ENCODE assay signal across 8 mouse cellular contexts in genomic region chr6:147092136-147092535, GRCm38 (mm10). TPM values are rescaled to one million over a fixed set of nuclear protein-coding genes. Genes with fewer than 3 reads are reported as not detected.
A peak's percentile ranks its signal among the peaks of the same experiment; 100 is the strongest.
DNase-seq lines count a peak whose midpoint lies in the region; ATAC-seq and TF ChIP-seq lines count a peak whose summit lies in the region.

No protein-coding gene starts in this region.

- no peaks in the 10 kb centered on the region for H3K27me3 ChIP-seq in embryonic facial prominence, embryonic 12.5 days
- H3K27me3 ChIP-seq in limb, embryonic 14.5 days (ENCODE audit: control insufficient read depth, insufficient read depth, low read length) = no peaks in the 10 kb centered on the region
- H3K27me3 ChIP-seq in midbrain, postnatal 0 days (ENCODE audit: insufficient read depth, low read length) = no peaks in the 10 kb centered on the region

- TF ChIP-seq POLR2A in limb, embryonic 14.5 days (IDR thresholded peaks at IDR 0.05; ENCODE audit: borderline replicate concordance, extremely low read depth, insufficient read depth, insufficient read length) = no peak

- peak; percentile 45 for DNase-seq in 416B (ENCODE audit: low read depth)
- DNase-seq in adrenal gland, postnatal 14 days = peak; percentile 79
- peak; percentile 58 to 67 for DNase-seq in heart, adult 18-20 months
- DNase-seq in kidney, adult 18-20 months = peak; percentile 59
- no peak for DNase-seq in limb, embryonic 14.5 days (ENCODE audit: low spot score)
- DNase-seq in midbrain, postnatal 0 days (ENCODE audit: low spot score) = peak; percentile 60
- peak; percentile 41 for DNase-seq in urinary bladder, postnatal 14 days (ENCODE audit: low spot score)

- H3K9me3 ChIP-seq in embryonic facial prominence, embryonic 12.5 days = no peaks in the 10 kb centered on the region
- H3K9me3 ChIP-seq in limb, embryonic 14.5 days (ENCODE audit: control insufficient read depth, low read length) = no peaks in the 10 kb centered on the region
- H3K9me3 ChIP-seq in midbrain, postnatal 0 days (ENCODE audit: low read length) = no peaks in the 10 kb centered on the region

- peak overlapping the region; percentile 99 for H3K4me2 ChIP-seq in embryonic facial prominence, embryonic 12.5 days (replicated peaks)
- peak overlapping the region; percentile 98 for H3K4me2 ChIP-seq in limb, embryonic 14.5 days (replicated peaks; ENCODE audit: low read depth, low read length, severe bottlenecking)
- H3K4me2 ChIP-seq in midbrain, postnatal 0 days (ENCODE audit: low read depth, low read length, poor library complexity, severe bottlenecking) = peak overlapping the region; percentile 98

- 4% methylated on average over 15 of the region's 15 CpGs for WGBS in embryonic facial prominence, embryonic 12.5 days
- WGBS in limb, embryonic 14.5 days = 2% methylated on average over 15 of the region's 15 CpGs
- WGBS in midbrain, postnatal 0 days = 1% methylated on average over 15 of the region's 15 CpGs

- peak overlapping the region; percentile 91 for H3K4me3 ChIP-seq in embryonic facial prominence, embryonic 12.5 days
- peak overlapping the region; percentile 85 for H3K4me3 ChIP-seq in limb, embryonic 14.5 days (replicated peaks; ENCODE audit: low read length)
- peak overlapping the region; percentile 83 for H3K4me3 ChIP-seq in midbrain, postnatal 0 days (ENCODE audit: low read depth, low read length)

- peak overlapping the region; percentile 90 for H3K9ac ChIP-seq in embryonic facial prominence, embryonic 12.5 days
- H3K9ac ChIP-seq in limb, embryonic 14.5 days (ENCODE audit: low read depth, low read length, severe bottlenecking) = peak overlapping the region; percentile 90
- peak overlapping the region; percentile 96 for H3K9ac ChIP-seq in midbrain, postnatal 0 days (replicated peaks; ENCODE audit: low read length, poor library complexity, severe bottlenecking)

- H3K4me1 ChIP-seq in embryonic facial prominence, embryonic 12.5 days = peaks cover 26% of the 10 kb centered on the region
- peaks cover 15% of the 10 kb centered on the region for H3K4me1 ChIP-seq in limb, embryonic 14.5 days (ENCODE audit: control insufficient read depth, insufficient read depth, low read length)
- peaks cover 7% of the 10 kb centered on the region; the same call in 1 of the 2 replicates for H3K4me1 ChIP-seq in midbrain, postnatal 0 days (ENCODE audit: insufficient read depth, low read length)

- H3K36me3 ChIP-seq in embryonic facial prominence, embryonic 12.5 days = peaks cover 13% of the 10 kb centered on the region; the same call in 1 of the 2 replicates
- peaks cover 11% of the 10 kb centered on the region for H3K36me3 ChIP-seq in limb, embryonic 14.5 days (ENCODE audit: control insufficient read depth, insufficient read depth, low read length)
- no peaks in the 10 kb centered on the region for H3K36me3 ChIP-seq in midbrain, postnatal 0 days (ENCODE audit: insufficient read depth, low read length)

- ATAC-seq in embryonic facial prominence, embryonic 12.5 days (ENCODE audit: insufficient number of reproducible peaks, insufficient read depth, low FRiP score, low TSS enrichment) = peak; percentile 29; the same call in 1 of the 2 replicates
- ATAC-seq in limb, embryonic 14.5 days (ENCODE audit: low FRiP score, low read depth) = no peak
- peak; percentile 4; the same call in 1 of the 2 replicates for ATAC-seq in midbrain, postnatal 0 days (ENCODE audit: low FRiP score)

- TF ChIP-seq CTCF in midbrain, postnatal 0 days (IDR thresholded peaks at IDR 0.05) = no peak

- 0 out of 2 replicates have a peak overlapping the region, but pooled peaks have one; percentile 85 for H3K27ac ChIP-seq in embryonic facial prominence, embryonic 12.5 days
- H3K27ac ChIP-seq in limb, embryonic 14.5 days (replicated peaks; ENCODE audit: low read depth, low read length) = no peak overlapping the region; the same call in 1 of the 2 replicates
- H3K27ac ChIP-seq in midbrain, postnatal 0 days (ENCODE audit: low read depth, low read length) = peak overlapping the region; percentile 94

RNA-seq across cellular contexts. Expression of gene Klhl42, which starts 1.0 kb away (rescaled TPM):
- total RNA-seq in adrenal gland, postnatal 14 days (2021) = 22.1 and 24.7 TPM in 2 replicates
- 11.1 and 11.5 TPM in 2 replicates for polyA plus RNA-seq in embryonic facial prominence, embryonic 12.5 days (2016; fragmentation: Nextera tagmentation; extraction: Ambion mirVana)
- 1 to 10 TPM; 4.2 to 5.0 TPM for total RNA-seq in heart, adult 18-20 months (2021)
- polyA plus RNA-seq in limb, embryonic 14.5 days (2012; rRNA removed) = 10.4 and 12.6 TPM in 2 replicates
- polyA plus RNA-seq in limb, embryonic 14.5 days (2014; fragmentation: Nextera tagmentation; extraction: Ambion mirVana) = 16.5 and 16.9 TPM in 2 replicates
- 26.0 and 32.5 TPM in 2 replicates for total RNA-seq in midbrain, postnatal 0 days (2014; rRNA removed)
- polyA plus RNA-seq in midbrain, postnatal 0 days (2015; fragmentation: Nextera tagmentation; extraction: Ambion mirVana) = 6.4 and 6.5 TPM in 2 replicates

RNA-seq across cellular contexts. Expression of gene Mansc4, which starts 5.3 kb away (rescaled TPM):
- 0.52 TPM in 1 of 2 replicates, not detected in the other for total RNA-seq in adrenal gland, postnatal 14 days (2021)
- 2.7 and 3.2 TPM in 2 replicates for polyA plus RNA-seq in embryonic facial prominence, embryonic 12.5 days (2016; fragmentation: Nextera tagmentation; extraction: Ambion mirVana)
- total RNA-seq in heart, adult 18-20 months (2021) = not detected
- polyA plus RNA-seq in limb, embryonic 14.5 days (2012; rRNA removed) = 0.44 and 0.68 TPM in 2 replicates
- polyA plus RNA-seq in limb, embryonic 14.5 days (2014; fragmentation: Nextera tagmentation; extraction: Ambion mirVana) = 1.0 and 1.4 TPM in 2 replicates
- 0.57 and 1.9 TPM in 2 replicates for total RNA-seq in midbrain, postnatal 0 days (2014; rRNA removed)
- 1.4 TPM in 2 replicates for polyA plus RNA-seq in midbrain, postnatal 0 days (2015; fragmentation: Nextera tagmentation; extraction: Ambion mirVana)

RNA-seq across cellular contexts. Expression of gene Mrps35, which starts 49.6 kb away (rescaled TPM):
- total RNA-seq in adrenal gland, postnatal 14 days (2021) = 143 and 152 TPM in 2 replicates
- 92.0 and 94.8 TPM in 2 replicates for polyA plus RNA-seq in embryonic facial prominence, embryonic 12.5 days (2016; fragmentation: Nextera tagmentation; extraction: Ambion mirVana)
- 100 to 1,000 TPM; 170 to 189 TPM for total RNA-seq in heart, adult 18-20 months (2021)
- 17.3 and 33.4 TPM in 2 replicates for polyA plus RNA-seq in limb, embryonic 14.5 days (2012; rRNA removed)
- 93.2 and 104 TPM in 2 replicates for polyA plus RNA-seq in limb, embryonic 14.5 days (2014; fragmentation: Nextera tagmentation; extraction: Ambion mirVana)
- total RNA-seq in midbrain, postnatal 0 days (2014; rRNA removed) = 8.9 and 9.4 TPM in 2 replicates
- polyA plus RNA-seq in midbrain, postnatal 0 days (2015; fragmentation: Nextera tagmentation; extraction: Ambion mirVana) = 61.0 and 72.6 TPM in 2 replicates

RNA-seq across cellular contexts. Expression of gene Rep15, which starts 59.8 kb away (rescaled TPM):
- total RNA-seq in adrenal gland, postnatal 14 days (2021) = 1.1 and 1.9 TPM in 2 replicates
- 1.5 and 1.8 TPM in 2 replicates for polyA plus RNA-seq in embryonic facial prominence, embryonic 12.5 days (2016; fragmentation: Nextera tagmentation; extraction: Ambion mirVana)
- 1 to 10 TPM in 1 of 2 experiments, under 1 TPM in 1; 0.95 to 1.2 TPM for total RNA-seq in heart, adult 18-20 months (2021)
- polyA plus RNA-seq in limb, embryonic 14.5 days (2012; rRNA removed) = 0.99 and 1.3 TPM in 2 replicates
- 1.3 and 1.4 TPM in 2 replicates for polyA plus RNA-seq in limb, embryonic 14.5 days (2014; fragmentation: Nextera tagmentation; extraction: Ambion mirVana)
- total RNA-seq in midbrain, postnatal 0 days (2014; rRNA removed) = 0.49 and 0.90 TPM in 2 replicates
- polyA plus RNA-seq in midbrain, postnatal 0 days (2015; fragmentation: Nextera tagmentation; extraction: Ambion mirVana) = 0.59 and 0.83 TPM in 2 replicates

Comparison
In these comparisons a context has a peak if more than half of its experiments do, and no peak if none do; other contexts are left out.
1. RNA of gene Mrps35, which starts 49.6 kb away (total RNA-seq): 170 to 189 TPM in heart, adult 18-20 months and 143 to 152 TPM in adrenal gland, postnatal 14 days; 8.9 to 9.4 TPM in midbrain, postnatal 0 days; every median in the first group is over 10 times any median in the second.
2. Peak in every context shown above with its lines, with median percentiles within 50 percentile points of each other: H3K4me2 ChIP-seq, H3K4me3 ChIP-seq and H3K9ac ChIP-seq.